Mouse (Mus musculus): Measurements from ENCODE around the gene Timm8a2.

Timm8a2 gene

GRCm38 (mm10) chr14:122012193-122012592, 22.3 kb upstream of the Timm8a2 start:
- no peak for DNase-seq

- DNase-seq, result no peak
These were observed 21.7 kb upstream of the Timm8a2 start for GRCm38 (mm10) chr14:122012814-122013213.

- DNase-seq, result peak; percentile 21
These were observed 21.0 kb upstream of the Timm8a2 start for GRCm38 (mm10) chr14:122013417-122013951.

GRCm38 (mm10) chr14:122017958-122018357, 16.5 kb upstream of the Timm8a2 start:
- DNase-seq, result no peak

- DNase-seq, result no peak
These were observed 15.1 kb upstream of the Timm8a2 start for GRCm38 (mm10) chr14:122019389-122019788.

GRCm38 (mm10) chr14:122020567-122020966, 13.9 kb upstream of the Timm8a2 start:
- no peak for DNase-seq

GRCm38 (mm10) chr14:122023054-122023453, 11.4 kb upstream of the Timm8a2 start:
- DNase-seq, result no peak

GRCm38 (mm10) chr14:122023928-122024327, 10.5 kb upstream of the Timm8a2 start:
- DNase-seq, result no peak

- DNase-seq, result no peak
These were observed 5.3 kb upstream of the Timm8a2 start for GRCm38 (mm10) chr14:122028926-122029745.

GRCm38 (mm10) chr14:122029851-122030250, 4.6 kb upstream of the Timm8a2 start:
- no peak for DNase-seq

GRCm38 (mm10) chr14:122032045-122032444, 2.4 kb upstream of the Timm8a2 start:
- no peak for DNase-seq

- DNase-seq, result no peak
These were observed 707 bp downstream of the Timm8a2 start for GRCm38 (mm10) chr14:122035181-122035580.

GRCm38 (mm10) chr14:122035860-122036259, 1.4 kb downstream of the Timm8a2 start:
- DNase-seq, result no peak

- DNase-seq, result no peak
These were observed 4.6 kb downstream of the Timm8a2 start for GRCm38 (mm10) chr14:122038874-122039647.

- DNase-seq, result no peak
These were observed 6.9 kb downstream of the Timm8a2 start for GRCm38 (mm10) chr14:122041413-122041825.

- no peak for DNase-seq
These were observed 7.7 kb downstream of the Timm8a2 start for GRCm38 (mm10) chr14:122042142-122042694.

GRCm38 (mm10) chr14:122047784-122048183, 13.3 kb downstream of the Timm8a2 start:
- DNase-seq, result no peak

- no peak for DNase-seq
These were observed 14.3 kb downstream of the Timm8a2 start for GRCm38 (mm10) chr14:122048816-122049215.

- no peak for DNase-seq
These were observed 18.6 kb downstream of the Timm8a2 start for GRCm38 (mm10) chr14:122052896-122053635.

GRCm38 (mm10) chr14:122056871-122057270, 22.4 kb downstream of the Timm8a2 start:
- no peak for DNase-seq

GRCm38 (mm10) chr14:122057941-122058346, 23.5 kb downstream of the Timm8a2 start:
- DNase-seq, result no peak

GRCm38 (mm10) chr14:122060642-122061041, 26.2 kb downstream of the Timm8a2 start:
- peak; percentile 91 for DNase-seq

GRCm38 (mm10) chr14:122061376-122061775, 26.9 kb downstream of the Timm8a2 start:
- DNase-seq, result no peak
